Mouse (Mus musculus) liver, postnatal 0 days (tissue): ENCODE measurements at regions not wholly inside any gene's neighbourhood (a gene's known extent, or its start where the extent isn't known, plus 50 kb on each side); places are given as distances from the start of the nearest gene placed in this dataset.

ENCODE experiments used
- ATAC-seq: fragments of 200-750 bp; cut with Nextera tagmentation; 2 replicates; pipeline ENCODE4 v1.8.0; 2017; ENCODE audit warnings: mild to moderate bottlenecking, moderate library complexity
- DNase-seq: peaks from one replicate; pipeline ENCODE4 v3.0.0-alpha.2; 2016
- H3K27ac ChIP-seq: fragments of 300-500 bp; sonication (generic); 2 replicates; pipeline ENCODE4 v1.5.1; 2014; ENCODE audit warnings: antibody characterized with exemption, moderate library complexity, mild to moderate bottlenecking, low read depth
- H3K27me3 ChIP-seq: fragments of 300-500 bp; sonication (generic); 2 replicates; pipeline ENCODE4 v1.6.1; 2014; ENCODE audit warnings: low read length, control low read depth, mixed read lengths; ENCODE audit not compliant: insufficient read depth
- H3K36me3 ChIP-seq: fragments of 300-500 bp; sonication (generic); replicated peaks from 2 replicates; pipeline ENCODE4 v1.6.1; 2014; ENCODE audit warnings: mild to moderate bottlenecking, control low read depth, low read length, moderate library complexity, mixed read lengths; ENCODE audit not compliant: insufficient read depth
- H3K4me1 ChIP-seq: fragments of 300-500 bp; sonication (generic); 2 replicates; pipeline ENCODE4 v1.6.1; 2014; ENCODE audit warnings: antibody characterized with exemption, mild to moderate bottlenecking, control low read depth; ENCODE audit not compliant: insufficient read depth
- H3K4me2 ChIP-seq: fragments of 300-500 bp; sonication (generic); 2 replicates; pipeline ENCODE4 v1.6.1; 2014; ENCODE audit warnings: low read depth, mild to moderate bottlenecking, low read length, moderate library complexity, mixed read lengths
- H3K4me3 ChIP-seq: fragments of 300-500 bp; sonication (generic); 2 replicates; pipeline ENCODE4 v1.5.1; 2014; ENCODE audit warnings: low read depth, low read length
- H3K9ac ChIP-seq: fragments of 300-500 bp; sonication (generic); replicated peaks from 2 replicates; pipeline ENCODE4 v1.6.1; 2014; ENCODE audit warnings: mild to moderate bottlenecking, moderate library complexity
- H3K9me3 ChIP-seq: fragments of 300-500 bp; sonication (generic); 2 replicates; pipeline ENCODE4 v1.6.1; 2016; ENCODE audit warnings: mild to moderate bottlenecking, control low read depth, low read length, mixed read lengths
- CTCF ChIP-seq: sonication (generic); IDR thresholded peaks from 2 replicates; pipeline ENCODE4 v1.5.1; 2016; ENCODE audit warnings: antibody characterized with exemption, low read depth
- EP300 ChIP-seq: IDR thresholded peaks from 2 replicates; pipeline ENCODE4 v1.6.1; 2016; ENCODE audit warnings: antibody characterized with exemption, low read depth, mild to moderate bottlenecking
- WGBS: fragments of 180-500 bp; shearing (Covaris S2); extraction: QIAGEN DNeasy Blood & Tissue Kit; methylation state at CpG from one replicate; pipeline ENCODE4 v1.1.7; 2014; ENCODE audit not compliant: insufficient replicate concordance; 5-methylcytosine and 5-hydroxymethylcytosine counted together

DNA sequence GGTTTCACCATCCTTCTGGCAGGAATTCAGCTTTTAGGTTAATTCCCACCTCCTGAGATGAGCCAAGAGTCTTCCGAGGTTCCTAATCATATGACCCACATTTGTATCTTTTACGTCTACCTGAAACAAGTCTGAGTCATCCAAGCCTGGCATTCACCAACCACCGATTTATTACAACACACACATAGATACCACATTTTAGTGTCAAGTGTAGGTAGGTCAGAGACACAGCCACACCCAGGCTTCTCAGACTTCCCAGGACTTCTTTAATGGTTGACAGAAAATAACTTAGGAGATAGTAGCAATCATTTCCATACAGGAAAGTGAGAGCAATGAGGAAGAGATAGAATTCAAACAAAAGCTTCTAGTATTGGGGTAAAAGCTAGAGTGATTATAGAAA, 189.2 kb upstream of the Gm10306 start:
- no peaks in the 10 kb centered on the region for H3K4me1 ChIP-seq
- DNase-seq = no peak
- no peak overlapping the region for H3K27ac ChIP-seq
- TF ChIP-seq CTCF = no peak
- no peak for TF ChIP-seq EP300
- no peak for ATAC-seq
- H3K27me3 ChIP-seq = no peaks in the 10 kb centered on the region
- H3K4me2 ChIP-seq = no peak overlapping the region
- H3K9me3 ChIP-seq = no peaks in the 10 kb centered on the region
- no peaks in the 10 kb centered on the region for H3K36me3 ChIP-seq
- 75% methylated on average over 3 of the region's 3 CpGs for WGBS
- H3K4me3 ChIP-seq = no peak overlapping the region
- no peak overlapping the region for H3K9ac ChIP-seq

DNA sequence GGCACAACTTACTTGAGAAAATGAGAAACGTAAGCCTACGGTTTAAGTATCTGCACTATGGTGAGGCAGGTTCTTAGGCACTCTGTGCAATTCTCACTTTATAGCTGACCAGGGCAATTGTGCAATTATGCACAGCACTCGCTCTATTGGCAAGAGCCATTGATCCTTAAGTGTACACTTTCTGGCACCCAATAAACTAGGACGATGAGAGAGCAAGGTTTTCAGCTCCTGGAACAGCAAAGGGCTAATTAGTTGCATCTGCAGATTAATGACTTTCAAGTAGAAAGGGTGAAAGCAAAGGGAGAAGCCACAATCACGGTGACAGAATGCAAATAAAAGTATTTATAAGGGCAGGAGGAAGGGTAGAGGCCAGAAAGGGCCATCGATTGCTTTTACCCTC, 185.4 kb upstream of the Gm10306 start:
- H3K4me1 ChIP-seq = no peaks in the 10 kb centered on the region
- 57% methylated on average over 6 of the region's 6 CpGs for WGBS
- H3K9me3 ChIP-seq = no peaks in the 10 kb centered on the region
- no peak overlapping the region for H3K27ac ChIP-seq
- no peak overlapping the region for H3K9ac ChIP-seq
- no peak for ATAC-seq
- H3K27me3 ChIP-seq = no peaks in the 10 kb centered on the region
- no peaks in the 10 kb centered on the region for H3K36me3 ChIP-seq
- DNase-seq = no peak
- H3K4me3 ChIP-seq = no peak overlapping the region
- no peak for TF ChIP-seq EP300
- TF ChIP-seq CTCF = no peak
- no peak overlapping the region for H3K4me2 ChIP-seq

DNA sequence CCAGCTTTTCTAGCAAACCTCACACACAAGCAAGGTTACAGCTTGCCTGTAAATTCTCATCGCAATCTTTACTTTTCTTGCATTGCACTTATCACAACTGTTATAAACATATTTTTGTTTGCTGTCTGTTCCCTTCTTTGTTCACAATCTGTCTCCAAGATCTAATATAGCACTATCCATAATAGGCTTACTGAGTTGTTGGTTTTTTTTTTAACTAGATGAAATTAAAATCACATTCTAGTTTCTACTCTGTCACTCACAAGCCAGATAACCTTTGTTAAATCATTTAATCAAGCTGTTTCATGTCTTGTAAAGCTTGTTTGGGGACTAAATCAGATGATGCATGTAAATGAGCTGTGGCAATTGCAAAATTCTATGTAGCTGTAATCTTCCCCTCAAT, 180.1 kb upstream of the Gm10306 start:
- 83% methylated on average over 1 of the region's 1 CpGs for WGBS
- ATAC-seq (no peak), DNase-seq (no peak)
- Histone ChIP-seq H3K4me3 (no peak overlapping the region), H3K27ac (no peak overlapping the region), H3K36me3 (no peaks in the 10 kb centered on the region), H3K9ac (no peak overlapping the region), H3K4me1 (no peaks in the 10 kb centered on the region), H3K9me3 (no peaks in the 10 kb centered on the region), H3K4me2 (no peak overlapping the region), H3K27me3 (no peaks in the 10 kb centered on the region)
- no peak for TF ChIP-seq CTCF
- TF ChIP-seq EP300 = no peak

DNA sequence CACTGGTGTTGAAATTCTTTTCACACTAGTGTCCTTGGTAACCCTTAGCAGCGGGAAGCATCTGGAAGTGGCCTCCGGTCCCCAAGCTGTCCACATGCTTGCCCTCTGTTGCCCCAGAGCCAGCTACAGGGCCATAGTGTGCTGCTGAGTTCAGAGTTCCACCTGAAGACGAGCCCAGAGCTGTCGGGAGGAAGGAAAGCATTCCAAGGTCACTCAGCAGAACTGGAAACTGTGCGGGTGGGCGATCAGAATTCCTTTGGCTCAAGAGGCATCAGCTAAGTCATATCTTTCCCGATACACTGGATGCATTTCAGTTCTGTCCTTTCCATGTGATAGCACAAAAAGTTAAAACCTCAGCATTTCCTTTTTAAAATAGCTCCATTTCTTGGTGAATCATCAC, 170.6 kb upstream of the Gm10306 start:
- no peaks in the 10 kb centered on the region for H3K9me3 ChIP-seq
- H3K27me3 ChIP-seq = no peaks in the 10 kb centered on the region
- peak; percentile 57 for ATAC-seq
- no peaks in the 10 kb centered on the region for H3K4me1 ChIP-seq
- no peak for DNase-seq
- H3K27ac ChIP-seq = no peak overlapping the region
- WGBS = 51% methylated on average over 7 of the region's 7 CpGs
- H3K4me2 ChIP-seq = no peak overlapping the region
- no peak overlapping the region for H3K4me3 ChIP-seq
- TF ChIP-seq EP300 = no peak
- no peak for TF ChIP-seq CTCF
- H3K36me3 ChIP-seq = no peaks in the 10 kb centered on the region
- H3K9ac ChIP-seq = no peak overlapping the region

DNA sequence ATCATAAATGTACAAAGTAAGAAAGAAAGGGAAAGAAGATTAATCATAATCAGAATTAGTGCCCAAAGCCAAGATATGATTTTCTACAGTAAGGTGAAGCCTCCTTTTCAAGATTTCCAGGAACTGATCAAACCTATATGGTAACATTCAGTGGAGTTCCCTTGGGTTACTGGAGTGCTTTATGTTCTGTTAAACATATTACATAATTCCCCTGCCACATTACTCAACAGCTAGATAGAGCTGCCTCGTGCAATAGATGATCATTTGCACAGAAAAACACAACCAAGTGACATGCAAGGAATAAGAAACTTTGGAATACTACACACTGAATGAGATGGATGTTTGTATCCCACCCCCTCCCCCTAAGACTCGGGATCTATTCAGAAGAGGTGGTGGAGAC, 168.0 kb upstream of the Gm10306 start:
- no peak overlapping the region for H3K9ac ChIP-seq
- no peaks in the 10 kb centered on the region for H3K9me3 ChIP-seq
- 31% methylated on average over 2 of the region's 2 CpGs for WGBS
- ATAC-seq (no peak), DNase-seq (no peak)
- no peak overlapping the region for H3K27ac ChIP-seq
- no peaks in the 10 kb centered on the region for H3K4me1 ChIP-seq
- no peak overlapping the region for H3K4me3 ChIP-seq
- TF ChIP-seq CTCF (no peak), EP300 (no peak)
- no peaks in the 10 kb centered on the region for H3K27me3 ChIP-seq
- H3K4me2 ChIP-seq = no peak overlapping the region
- no peaks in the 10 kb centered on the region for H3K36me3 ChIP-seq

DNA sequence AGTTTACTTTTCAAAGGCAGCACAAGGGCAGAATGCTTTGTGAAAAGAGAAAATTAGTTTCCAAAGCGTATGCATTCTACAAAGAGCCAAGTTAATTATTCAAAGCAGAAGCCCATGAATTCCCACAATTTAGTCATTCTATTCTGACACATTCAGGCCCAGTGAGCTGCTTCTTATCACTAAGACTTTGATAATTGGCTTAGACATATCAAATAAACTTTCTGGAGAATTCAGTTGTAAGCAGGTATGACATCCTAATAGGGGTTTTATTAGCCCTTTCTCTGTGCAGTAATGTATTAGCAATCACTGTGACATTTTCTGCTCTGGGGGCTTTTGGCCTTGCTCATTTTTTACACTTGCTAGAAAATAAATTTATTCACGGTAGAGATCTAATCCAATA, 161.9 kb upstream of the Gm10306 start:
- no peak for DNase-seq
- no peak for ATAC-seq
- Histone ChIP-seq H3K9ac (no peak overlapping the region), H3K27me3 (no peaks in the 10 kb centered on the region), H3K27ac (no peak overlapping the region), H3K4me2 (no peak overlapping the region), H3K4me3 (no peak overlapping the region), H3K36me3 (no peaks in the 10 kb centered on the region), H3K4me1 (no peaks in the 10 kb centered on the region), H3K9me3 (no peaks in the 10 kb centered on the region)
- WGBS = 70% methylated on average over 2 of the region's 2 CpGs
- no peak for TF ChIP-seq EP300
- no peak for TF ChIP-seq CTCF

DNA sequence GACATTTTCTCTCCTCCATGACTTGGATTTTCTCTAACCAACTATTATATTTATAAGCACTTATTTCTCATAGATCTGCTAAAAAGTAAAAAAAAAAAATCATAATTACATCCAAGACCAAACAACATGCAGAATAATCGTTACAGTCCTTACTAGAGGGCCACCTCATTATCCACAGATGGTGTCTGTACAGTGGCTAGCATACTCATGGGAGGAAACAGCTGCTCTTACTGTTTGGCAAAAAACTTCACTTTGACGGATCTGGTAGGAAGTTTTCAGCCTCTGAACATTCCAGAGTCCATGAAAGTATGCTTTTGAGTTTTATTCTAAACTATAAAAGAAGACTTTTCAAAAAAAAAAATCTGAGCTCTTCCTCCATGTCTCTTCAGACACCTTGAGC, 159.1 kb upstream of the Gm10306 start:
- WGBS = 30% methylated on average over 2 of the region's 2 CpGs
- no peak overlapping the region for H3K27ac ChIP-seq
- no peaks in the 10 kb centered on the region for H3K9me3 ChIP-seq
- ATAC-seq = no peak
- TF ChIP-seq EP300 (no peak), CTCF (no peak)
- no peak for DNase-seq
- H3K4me2 ChIP-seq = no peak overlapping the region
- H3K4me1 ChIP-seq = no peaks in the 10 kb centered on the region
- no peak overlapping the region for H3K4me3 ChIP-seq
- H3K27me3 ChIP-seq = no peaks in the 10 kb centered on the region
- no peak overlapping the region for H3K9ac ChIP-seq
- H3K36me3 ChIP-seq = no peaks in the 10 kb centered on the region
